Mouse (Mus musculus) kidney, embryonic 16.5 days (tissue): Measurements from ENCODE around the gene Crxos. TPM values are rescaled to one million over a fixed set of nuclear protein-coding genes. Genes with fewer than 3 reads are reported as not detected.

ENCODE experiments used
- ATAC-seq: fragments of 200-750 bp; cut with Nextera tagmentation; 2 replicates; pipeline ENCODE4 v1.8.0; 2017; ENCODE audit warnings: moderate TSS enrichment; ENCODE audit not compliant: low FRiP score, low TSS enrichment
- H3K27ac ChIP-seq: fragments of 300-500 bp; sonication (generic); 2 replicates; pipeline ENCODE4 v1.5.1; 2014; ENCODE audit warnings: low read length
- H3K27me3 ChIP-seq: fragments of 300-500 bp; sonication (generic); 2 replicates; pipeline ENCODE4 v1.6.1; 2014; ENCODE audit warnings: low read length, control low read depth, mixed read lengths; ENCODE audit not compliant: insufficient read depth
- H3K36me3 ChIP-seq: fragments of 300-500 bp; sonication (generic); 2 replicates; pipeline ENCODE4 v1.6.1; 2014; ENCODE audit warnings: low read length, control low read depth, mixed read lengths; ENCODE audit not compliant: insufficient read depth
- H3K4me1 ChIP-seq: fragments of 300-500 bp; sonication (generic); 2 replicates; pipeline ENCODE4 v1.6.1; 2014; ENCODE audit warnings: low read length, control low read depth, mixed read lengths; ENCODE audit not compliant: insufficient read depth
- H3K4me2 ChIP-seq: fragments of 300-500 bp; sonication (generic); replicated peaks from 2 replicates; pipeline ENCODE4 v1.6.1; 2014; ENCODE audit warnings: low read depth, low read length
- H3K4me3 ChIP-seq: fragments of 300-500 bp; sonication (generic); 2 replicates; pipeline ENCODE4 v1.5.1; 2014; ENCODE audit warnings: mild to moderate bottlenecking, low read length
- H3K9ac ChIP-seq: fragments of 300-500 bp; sonication (generic); replicated peaks from 2 replicates; pipeline ENCODE4 v1.6.1; 2014; ENCODE audit warnings: low read length
- H3K9me3 ChIP-seq: fragments of 300-500 bp; sonication (generic); 2 replicates; pipeline ENCODE4 v1.6.1; 2016; ENCODE audit warnings: low read length, control low read depth
- WGBS: fragments of 180-500 bp; shearing (Covaris S2); extraction: QIAGEN DNeasy Blood & Tissue Kit; methylation state at CpG from one replicate; pipeline ENCODE4 v1.1.7; 2014; 5-methylcytosine and 5-hydroxymethylcytosine counted together
- polyA plus RNA-seq: library from polyadenylated mRNA; unstranded; fragments of >200 nt; fragmentation: Nextera tagmentation; extraction: Ambion mirVana; gene quantifications from 2 replicates; pipeline ENCODE4 v1.2.1, GENCODE M21; 2015

The Crxos gene
- polyA plus RNA-seq, 1 experiment from 2014 or later = not detected

DNA sequence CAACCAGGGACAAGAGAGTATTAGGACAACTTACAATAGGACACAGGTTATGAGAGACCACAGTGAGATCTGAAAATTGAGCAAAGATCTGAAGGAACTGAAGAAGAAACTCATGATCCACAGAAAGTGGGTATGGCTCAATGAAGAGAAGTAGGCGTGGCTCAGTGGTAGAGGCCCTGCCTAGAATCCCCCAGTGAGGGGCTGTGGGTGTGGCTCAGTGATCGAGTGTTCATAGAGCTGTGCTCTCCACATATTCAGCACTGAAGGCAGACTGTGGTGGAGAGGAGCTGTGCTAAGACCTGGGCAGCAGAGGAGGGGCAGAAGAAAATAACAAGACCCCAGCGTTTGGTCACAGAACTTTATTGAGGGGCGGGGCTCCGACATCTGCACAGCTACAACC lies 55.1 kb downstream of the Crxos start:
- H3K4me2 ChIP-seq = no peak overlapping the region
- 0 out of 2 replicates have a peak, but pooled peaks cover 3% of the 10 kb centered on the region for H3K4me1 ChIP-seq
- H3K27me3 ChIP-seq = no peaks in the 10 kb centered on the region
- no peak for ATAC-seq
- no peak overlapping the region for H3K9ac ChIP-seq
- H3K27ac ChIP-seq = no peak overlapping the region
- H3K36me3 ChIP-seq = peaks cover 73% of the 10 kb centered on the region
- no peak overlapping the region for H3K4me3 ChIP-seq
- WGBS = 79% methylated on average over 5 of the region's 5 CpGs
- H3K9me3 ChIP-seq = no peaks in the 10 kb centered on the region

DNA sequence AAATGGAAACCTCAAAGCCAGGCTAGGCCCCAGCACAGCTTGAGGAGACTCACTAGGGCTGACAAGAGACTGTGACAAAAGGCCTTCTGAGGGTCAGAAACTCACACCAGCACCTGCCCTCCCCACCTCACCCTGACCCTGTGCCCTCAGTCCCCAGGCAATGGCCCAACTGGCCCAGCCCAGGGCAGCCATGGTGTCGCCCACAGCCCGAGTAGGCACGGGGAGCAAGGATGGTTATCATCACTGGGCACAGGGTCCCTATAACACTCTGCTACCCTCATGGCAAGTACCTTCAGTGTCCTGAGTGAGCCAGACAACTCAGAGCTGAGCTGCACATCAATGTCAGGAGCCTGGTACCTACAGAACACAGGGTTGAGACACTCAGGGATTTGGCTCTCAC lies 56.2 kb downstream of the Crxos start:
- 93% methylated on average over 3 of the region's 3 CpGs for WGBS
- H3K27me3 ChIP-seq = no peaks in the 10 kb centered on the region
- H3K4me3 ChIP-seq = no peak overlapping the region
- H3K4me1 ChIP-seq = no peaks in the 10 kb centered on the region
- H3K9ac ChIP-seq = no peak overlapping the region
- no peak overlapping the region for H3K27ac ChIP-seq
- H3K9me3 ChIP-seq = no peaks in the 10 kb centered on the region
- no peak overlapping the region for H3K4me2 ChIP-seq
- no peak for ATAC-seq
- H3K36me3 ChIP-seq = peaks cover 83% of the 10 kb centered on the region

DNA sequence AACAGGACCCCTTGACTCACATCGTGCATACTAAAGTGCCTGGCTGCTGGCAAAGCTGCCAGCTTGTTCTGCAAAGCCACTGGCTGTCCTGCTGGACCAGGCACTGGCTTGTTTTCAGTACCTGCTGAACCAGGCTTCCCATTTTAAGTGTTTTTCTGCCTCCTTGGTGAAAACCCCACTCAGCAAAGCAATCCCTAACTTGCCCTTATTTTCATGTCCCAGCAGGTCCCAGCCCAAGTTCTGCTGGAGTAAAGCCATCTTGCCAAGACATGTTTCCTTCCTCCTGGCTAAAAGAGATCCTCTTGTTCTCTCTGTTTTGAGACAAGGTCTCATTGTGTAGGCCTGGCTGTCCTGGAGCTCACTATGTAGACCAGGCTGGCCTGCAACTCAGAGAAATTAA lies 61.9 kb downstream of the Crxos start:
- Histone ChIP-seq H3K36me3 (peaks cover 51% of the 10 kb centered on the region), H3K9me3 (no peaks in the 10 kb centered on the region), H3K9ac (no peak overlapping the region), H3K4me2 (no peak overlapping the region), H3K4me3 (no peak overlapping the region), H3K4me1 (peaks cover 28% of the 10 kb centered on the region), H3K27me3 (no peaks in the 10 kb centered on the region), H3K27ac (no peak overlapping the region)
- no peak for ATAC-seq
- 100% methylated on average over 1 of the region's 1 CpGs for WGBS

DNA sequence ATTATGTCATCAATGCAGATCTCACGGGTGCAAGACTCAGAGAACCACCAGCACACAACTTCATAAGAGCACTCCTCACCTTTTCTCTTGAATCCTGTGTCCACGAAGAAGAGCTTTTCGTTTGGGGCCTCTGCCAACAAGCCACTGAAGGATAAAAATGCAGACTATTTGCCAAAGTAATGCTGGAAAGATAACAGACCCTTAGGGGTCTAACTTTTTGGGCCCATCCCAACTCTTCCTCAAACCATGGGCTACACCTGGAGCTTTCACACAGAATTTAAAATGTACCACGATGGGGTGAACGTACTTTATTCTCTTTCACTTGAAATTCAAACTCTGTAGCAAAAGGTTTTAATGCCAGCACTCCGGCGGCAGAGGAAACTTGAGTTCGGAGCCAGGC lies 62.8 kb downstream of the Crxos start:
- peak overlapping the region; percentile 71 for H3K4me2 ChIP-seq
- H3K27me3 ChIP-seq = no peaks in the 10 kb centered on the region
- H3K4me3 ChIP-seq = peak overlapping the region; percentile 79
- no peak for ATAC-seq
- H3K4me1 ChIP-seq = peaks cover 28% of the 10 kb centered on the region
- H3K9me3 ChIP-seq = no peaks in the 10 kb centered on the region
- 8% methylated on average over 8 of the region's 8 CpGs for WGBS
- H3K36me3 ChIP-seq = peaks cover 48% of the 10 kb centered on the region
- H3K27ac ChIP-seq = no peak overlapping the region
- peak overlapping the region; percentile 91 for H3K9ac ChIP-seq

DNA sequence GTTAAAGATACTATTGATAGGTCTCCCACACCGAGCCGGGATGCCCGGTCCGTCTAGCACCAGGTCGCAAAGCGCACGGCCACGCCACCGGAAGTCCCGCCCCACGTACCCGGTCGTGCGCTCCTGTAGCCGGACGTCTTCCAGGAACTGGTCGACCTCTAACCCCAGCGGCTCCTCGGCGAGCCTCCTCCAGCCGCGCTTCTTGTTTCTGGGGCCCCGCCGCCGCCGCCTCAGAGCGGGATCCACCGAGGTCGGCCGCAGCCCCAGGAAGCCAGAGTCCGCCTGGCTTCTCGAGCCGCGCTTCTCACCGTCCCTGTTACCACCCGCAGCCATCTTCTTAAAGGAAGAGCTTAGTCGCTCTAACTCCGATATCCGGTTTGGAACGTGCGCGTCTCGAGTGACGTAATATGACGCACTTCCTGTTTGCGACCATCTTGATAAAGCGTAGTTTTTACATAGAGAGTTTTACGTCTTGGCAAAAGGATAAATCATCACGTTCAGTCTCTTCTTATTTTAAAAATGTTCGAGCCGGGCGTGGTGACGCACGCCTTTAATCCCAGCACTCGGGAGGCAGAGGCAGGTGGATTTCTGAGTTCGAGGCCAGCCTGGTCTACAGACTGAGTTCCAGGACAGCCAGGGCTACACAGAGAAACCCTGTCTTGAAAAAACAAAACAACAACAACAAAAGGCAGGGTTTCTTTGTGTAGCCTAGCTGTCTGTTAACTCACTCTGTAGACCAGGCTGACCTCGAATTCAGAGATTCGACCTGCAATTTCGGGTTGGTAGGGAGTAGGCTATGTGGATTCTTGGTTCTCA lies 63.5 kb downstream of the Crxos start, which contains the start of gene Nop53:
TSS of gene Nop53 (minus strand) at position 354 of the 816 bp plus-strand sequence.
- peak; percentile 88 for ATAC-seq
- 2% methylated on average over 59 of the region's 59 CpGs for WGBS
- peak within 1 kb of the TSS; percentile 79 for H3K4me3 ChIP-seq
- H3K27ac ChIP-seq = peak within 1 kb of the TSS; percentile 96
- peaks cover 46% of the 10 kb centered on the region for H3K36me3 ChIP-seq
- H3K4me2 ChIP-seq = peak within 1 kb of the TSS; percentile 71
- H3K4me1 ChIP-seq = peaks cover 28% of the 10 kb centered on the region
- H3K9ac ChIP-seq = peak within 1 kb of the TSS; percentile 91
- H3K9me3 ChIP-seq = no peaks in the 10 kb centered on the region
- H3K27me3 ChIP-seq = no peaks in the 10 kb centered on the region

DNA sequence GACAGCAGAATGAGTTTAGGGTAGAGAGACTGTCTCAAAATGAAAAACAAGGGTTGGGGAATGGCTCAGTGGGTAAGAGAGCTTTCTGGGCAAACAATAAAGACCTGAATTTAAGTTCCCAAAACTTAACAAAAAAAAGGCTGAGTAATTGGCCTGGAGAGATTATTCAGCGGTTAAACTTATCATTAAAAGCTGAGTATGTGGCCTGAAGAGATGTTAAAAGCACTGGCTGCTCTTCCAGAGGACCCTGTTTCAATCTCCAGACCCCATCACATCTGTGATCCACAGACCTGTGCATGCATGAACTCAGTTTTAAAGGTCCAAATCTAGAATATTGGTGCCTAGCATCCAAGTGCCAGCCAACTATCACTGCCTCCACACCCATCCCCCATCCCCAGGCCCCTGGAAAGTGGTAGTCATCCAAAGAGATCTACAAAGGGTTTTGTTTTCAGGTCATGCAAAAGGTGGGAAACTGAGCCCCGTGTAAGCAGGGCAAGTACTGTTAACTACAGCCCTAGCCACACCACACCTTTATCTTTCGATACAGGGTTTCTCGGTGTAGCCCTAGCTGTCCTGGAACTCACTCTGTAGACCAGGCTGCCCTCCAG lies 65.3 kb downstream of the Crxos start:
- ATAC-seq = no peak
- H3K9me3 ChIP-seq = no peaks in the 10 kb centered on the region
- H3K27ac ChIP-seq = peak overlapping the region; percentile 73; the same call in 1 of the 2 replicates
- H3K4me3 ChIP-seq = peak overlapping the region; percentile 37
- peaks cover 28% of the 10 kb centered on the region for H3K4me1 ChIP-seq
- H3K27me3 ChIP-seq = no peaks in the 10 kb centered on the region
- 55% methylated on average over 4 of the region's 4 CpGs for WGBS
- peak overlapping the region; percentile 60; the same call in 1 of the 2 replicates for H3K4me2 ChIP-seq
- H3K9ac ChIP-seq = peak overlapping the region; percentile 58; the same call in 1 of the 2 replicates
- H3K36me3 ChIP-seq = peaks cover 36% of the 10 kb centered on the region

DNA sequence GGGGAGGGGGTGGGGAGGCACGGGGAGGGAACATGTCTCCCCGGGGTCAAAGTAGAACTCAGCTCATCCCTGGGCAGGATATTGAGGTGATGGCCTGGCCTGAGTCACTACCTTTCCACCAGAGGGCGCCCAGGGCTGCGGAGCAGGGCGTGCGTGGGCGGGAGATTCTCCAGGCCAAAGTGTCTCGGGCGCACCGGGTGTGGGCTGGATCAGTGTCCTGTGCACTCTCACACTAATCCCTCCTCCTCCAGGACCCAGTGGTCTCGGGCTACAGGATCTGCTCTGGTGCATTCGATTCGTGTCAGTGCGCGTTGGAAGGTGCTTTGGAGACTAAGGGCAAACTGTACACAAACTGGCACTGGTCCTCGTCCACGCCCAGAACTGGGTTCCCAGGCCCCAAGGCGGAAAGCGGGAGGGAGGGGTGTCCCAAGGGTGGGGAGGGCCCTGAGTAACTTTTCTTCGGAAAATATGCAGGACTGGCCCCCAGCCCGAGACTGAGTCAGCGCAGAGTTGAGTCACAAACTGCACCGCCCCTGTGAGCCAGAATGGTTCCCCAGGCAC lies 66.0 kb downstream of the Crxos start:
- Histone ChIP-seq H3K9ac (peak overlapping the region; percentile 58), H3K27me3 (no peaks in the 10 kb centered on the region), H3K4me2 (peak overlapping the region; percentile 60), H3K9me3 (no peaks in the 10 kb centered on the region), H3K27ac (peak overlapping the region; percentile 73), H3K36me3 (peaks cover 33% of the 10 kb centered on the region), H3K4me1 (peaks cover 28% of the 10 kb centered on the region), H3K4me3 (peak overlapping the region; percentile 37)
- ATAC-seq = peak; percentile 83
- 5% methylated on average over 23 of the region's 23 CpGs for WGBS

DNA sequence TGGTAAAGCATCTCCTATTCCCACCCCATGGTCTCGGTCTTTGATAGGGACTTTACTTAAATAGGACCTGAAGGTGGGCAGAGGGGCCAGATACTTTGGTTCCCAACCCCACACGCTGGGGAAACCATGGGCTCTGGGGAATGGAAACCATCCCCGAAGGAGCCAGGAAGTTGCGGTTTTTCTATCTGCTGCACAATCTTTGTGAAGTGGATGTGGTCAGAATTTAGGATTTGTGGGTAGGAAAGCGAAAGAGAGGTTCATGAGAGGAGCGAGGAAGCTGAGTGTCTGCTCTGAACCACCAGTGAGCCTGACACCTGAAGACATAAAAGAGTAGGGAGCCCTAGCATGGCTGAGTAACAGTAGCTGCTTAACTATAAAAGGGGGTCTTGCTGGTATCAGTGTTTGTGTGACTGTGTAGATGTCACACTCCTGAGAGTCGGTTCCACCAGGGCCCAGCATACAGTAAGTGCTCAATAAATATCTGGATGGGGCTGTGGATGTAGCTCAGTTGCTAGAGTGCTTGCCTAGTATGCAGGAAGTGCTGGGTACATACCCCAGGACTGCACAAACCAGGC lies 66.9 kb downstream of the Crxos start:
- peaks cover 21% of the 10 kb centered on the region for H3K4me1 ChIP-seq
- no peak for ATAC-seq
- H3K27ac ChIP-seq = peak overlapping the region; percentile 73; the same call in 1 of the 2 replicates
- peak overlapping the region; percentile 60; the same call in 1 of the 2 replicates for H3K4me2 ChIP-seq
- peaks cover 4% of the 10 kb centered on the region; the same call in 1 of the 2 replicates for H3K9me3 ChIP-seq
- 79% methylated on average over 7 of the region's 7 CpGs for WGBS
- no peak overlapping the region for H3K9ac ChIP-seq
- no peaks in the 10 kb centered on the region for H3K27me3 ChIP-seq
- peaks cover 27% of the 10 kb centered on the region for H3K36me3 ChIP-seq
- no peak overlapping the region for H3K4me3 ChIP-seq

DNA sequence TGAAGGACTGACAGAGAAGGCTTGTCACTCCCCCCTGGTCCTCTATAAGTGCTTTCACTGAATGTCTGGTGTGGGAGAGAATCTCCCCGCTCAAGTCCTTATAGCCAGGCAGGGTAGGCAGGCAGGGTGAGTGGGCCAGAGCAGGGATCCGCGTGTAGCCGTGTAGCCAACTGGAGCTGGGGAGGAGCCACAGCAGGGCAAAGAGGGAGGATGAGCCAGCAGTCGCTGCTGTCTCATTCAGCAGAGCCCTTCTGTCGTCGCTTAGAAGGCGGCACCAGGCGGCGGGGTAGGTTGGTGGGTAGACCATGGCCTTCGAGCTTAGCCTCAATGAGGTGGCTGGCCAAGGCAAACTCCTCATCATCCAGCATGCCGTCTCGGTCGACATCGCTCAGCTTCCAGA lies 67.6 kb downstream of the Crxos start:
- Histone ChIP-seq H3K27me3 (no peaks in the 10 kb centered on the region), H3K27ac (no peak overlapping the region), H3K4me1 (peaks cover 15% of the 10 kb centered on the region), H3K4me2 (no peak overlapping the region), H3K36me3 (peaks cover 25% of the 10 kb centered on the region), H3K9me3 (peaks cover 4% of the 10 kb centered on the region; the same call in 1 of the 2 replicates), H3K9ac (no peak overlapping the region), H3K4me3 (no peak overlapping the region)
- 91% methylated on average over 15 of the region's 15 CpGs for WGBS
- no peak for ATAC-seq
